Mouse (Mus musculus): Measurements from ENCODE around the gene Palm. TPM values are rescaled to one million over a fixed set of nuclear protein-coding genes. Genes with fewer than 3 reads are reported as not detected.

Gene Palm
- total RNA-seq, 2 experiments from 2014 or later, result 18.1 to 23.0 TPM

DNA sequence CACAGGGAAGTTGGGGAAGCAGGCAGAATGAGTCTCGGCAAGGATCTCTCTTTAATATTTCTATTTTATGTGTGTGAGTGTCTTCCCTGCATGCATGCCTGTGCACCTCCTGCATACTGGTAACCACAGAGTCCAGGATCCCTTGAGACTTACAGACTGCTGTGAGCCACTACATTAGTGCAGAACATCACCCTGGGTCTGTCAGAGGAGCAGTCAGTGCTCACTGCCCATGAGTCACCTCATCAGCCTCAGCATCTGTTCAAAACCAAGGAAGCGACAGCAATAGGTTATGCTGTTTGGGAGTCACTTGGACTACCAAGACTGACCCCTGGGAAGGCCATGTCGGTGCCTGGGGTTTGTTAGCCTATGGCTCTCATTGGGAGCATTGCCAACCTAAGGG, 49.0 kb downstream of the Palm start:
- no peak for TF ChIP-seq CTCF (IDR thresholded peaks at IDR 0.05)
- intact Hi-C loops (cut with DNase I), result no loop called here
- Histone ChIP-seq H3K27ac (0 out of 2 replicates have a peak overlapping the region, but pooled peaks have one; percentile 20), H3K4me3 (no peak overlapping the region)
- DNase-seq, result no peak

DNA sequence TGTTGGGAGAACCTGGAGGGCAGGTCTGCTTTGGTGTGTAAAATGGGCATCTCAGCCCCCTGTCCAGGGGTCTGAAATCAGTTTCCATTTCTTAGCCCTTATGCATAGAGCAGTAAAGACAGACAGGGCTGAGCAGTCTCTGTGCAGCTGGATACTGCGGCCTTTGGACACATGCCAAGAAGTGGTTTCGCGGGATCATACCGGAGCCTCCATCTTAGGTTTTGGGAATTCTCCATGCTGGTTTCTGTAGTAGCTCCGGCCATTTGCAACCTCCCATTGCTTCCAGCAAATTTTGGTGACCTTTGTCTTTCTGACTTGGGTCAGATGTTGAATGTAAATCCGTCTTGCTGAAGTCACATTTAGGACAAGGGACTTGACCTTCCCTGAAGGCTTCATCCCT, 50.1 kb downstream of the Palm start:
- intact Hi-C loops (cut with DNase I), result no loop called here
- Histone ChIP-seq H3K4me3 (no peak overlapping the region), H3K27ac (no peak overlapping the region)
- TF ChIP-seq CTCF (IDR thresholded peaks at IDR 0.05), result no peak
- DNase-seq, result no peak

DNA sequence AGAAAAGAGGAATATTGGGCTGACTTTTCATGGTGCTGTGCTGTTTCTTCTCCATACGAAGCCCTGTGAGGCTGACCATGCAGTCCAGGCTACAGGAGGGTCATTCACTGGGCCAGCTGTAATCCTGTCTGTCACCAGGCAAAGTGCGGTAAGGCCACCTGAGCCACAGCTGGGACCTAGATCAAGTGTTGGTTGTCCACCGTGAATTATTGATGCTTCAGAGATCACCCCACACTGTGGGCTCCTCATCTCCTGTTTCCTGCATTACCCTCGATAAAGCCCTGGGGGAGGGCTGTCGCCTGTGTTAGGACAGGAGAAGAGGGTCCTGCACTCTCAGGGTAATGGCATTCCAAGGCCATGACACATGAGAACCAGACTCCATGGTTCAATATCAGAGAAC, 53.2 kb downstream of the Palm start:
- intact Hi-C loops (cut with DNase I), result no loop called here
- Histone ChIP-seq H3K4me3 (no peak overlapping the region), H3K27ac (no peak overlapping the region)
- TF ChIP-seq CTCF (IDR thresholded peaks at IDR 0.05), result no peak
- no peak for DNase-seq

DNA sequence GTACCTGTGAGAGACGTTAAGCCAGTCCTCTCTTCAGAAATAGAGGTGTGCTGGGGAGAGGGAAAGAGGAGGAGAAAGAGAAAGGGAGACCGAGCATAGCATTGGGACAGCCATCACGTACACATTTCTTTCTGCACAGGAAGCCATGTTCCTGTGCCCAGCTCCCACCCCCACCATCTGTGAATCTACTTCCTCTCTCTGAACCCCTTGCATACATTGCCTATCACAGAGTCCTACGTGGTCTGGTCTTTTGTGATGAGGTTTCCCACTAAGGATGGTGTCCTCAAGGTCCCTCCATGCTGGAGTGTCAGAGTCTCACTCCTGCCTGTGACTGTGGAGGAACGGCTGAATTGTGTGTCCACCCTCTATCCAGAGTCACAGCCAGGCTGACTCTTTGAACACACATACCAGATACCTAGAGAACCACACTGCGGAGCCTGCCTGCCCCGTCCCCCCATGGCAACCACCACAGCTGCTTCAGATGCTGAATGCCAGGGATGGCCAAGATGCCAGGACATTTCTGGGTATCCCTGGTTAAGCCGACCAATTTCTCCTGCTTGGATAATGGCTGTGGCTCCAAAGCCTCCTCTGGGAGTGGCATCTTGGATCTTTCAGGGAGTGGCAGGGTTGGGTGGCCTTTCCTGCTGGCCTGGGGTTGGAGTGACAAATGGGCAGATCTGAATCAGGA, 56.7 kb downstream of the Palm start:
- no peak for DNase-seq
- H3K27ac ChIP-seq, result no peak overlapping the region
- no peak for TF ChIP-seq CTCF (IDR thresholded peaks at IDR 0.05)
- H3K4me3 ChIP-seq, result no peak overlapping the region
- intact Hi-C loops (cut with DNase I), result loop anchor here (5.0 kb wide), 1 partner anchor 68 kb away; no protein-coding TSS in a partner anchor

DNA sequence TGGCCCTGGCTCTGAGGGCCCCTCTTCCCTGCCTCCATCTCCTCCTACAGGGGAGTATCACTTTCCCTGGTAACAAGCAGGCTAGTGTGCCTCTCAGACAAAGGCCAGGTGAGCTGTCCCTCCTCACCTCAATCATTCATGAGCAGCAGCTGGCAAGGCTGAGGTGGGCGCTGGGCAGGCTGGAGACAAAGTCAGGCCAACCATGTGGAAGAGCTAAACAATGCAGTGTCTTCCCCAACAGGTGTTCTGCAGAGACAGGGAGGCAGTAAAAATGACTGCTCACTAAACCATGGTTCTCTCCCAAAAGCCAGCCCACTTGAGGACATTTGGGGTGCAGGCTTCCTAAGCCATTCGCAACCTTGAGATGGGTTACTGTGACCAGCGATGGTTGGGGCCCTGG, 58.3 kb downstream of the Palm start:
- DNase-seq, result no peak
- intact Hi-C loops (cut with DNase I), result loop anchor here (2.0 to 5.0 kb wide), 3 partner anchors 13 to 69 kb away; no protein-coding TSS in a partner anchor

DNA sequence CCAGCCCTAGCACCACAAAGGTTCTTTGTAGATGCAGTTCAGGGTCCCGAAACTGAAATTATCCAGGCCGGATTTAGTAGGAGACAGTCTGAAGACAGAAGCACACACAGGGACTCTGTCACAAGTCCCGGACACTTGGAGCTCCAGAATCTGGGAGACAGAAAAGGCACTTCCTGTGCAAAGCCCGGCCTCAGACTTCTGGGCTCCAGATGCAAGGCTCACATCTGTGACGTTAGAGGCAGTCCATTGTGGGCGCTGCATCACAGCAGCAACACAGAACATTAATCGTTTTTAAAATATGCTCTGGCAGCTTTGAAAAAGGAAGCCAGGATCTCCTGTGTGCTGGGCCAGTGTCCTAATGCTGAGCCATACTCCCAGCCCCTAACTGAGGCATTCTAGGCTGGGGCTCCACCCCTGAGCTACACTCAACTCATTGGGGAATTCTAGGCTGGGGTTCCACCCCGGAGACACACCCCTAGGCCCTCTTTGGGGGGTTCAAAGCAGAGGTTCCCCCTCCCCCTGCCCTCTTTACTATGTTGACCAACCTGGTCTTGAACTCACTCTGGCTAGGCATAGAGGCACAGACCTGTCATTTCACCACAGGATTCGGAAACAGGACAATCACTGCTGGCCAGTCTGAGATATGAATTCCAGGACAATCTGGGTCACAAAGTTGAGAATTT, 58.9 kb downstream of the Palm start:
- peak overlapping the region; percentile 99 for H3K27ac ChIP-seq
- DNase-seq, result peak; percentile 54
- intact Hi-C loops (cut with DNase I), result loop anchor here (2.0 to 5.0 kb wide), 3 partner anchors 13 to 70 kb away; no protein-coding TSS in a partner anchor
- peak overlapping the region; percentile 84 for H3K4me3 ChIP-seq
- TF ChIP-seq CTCF (IDR thresholded peaks at IDR 0.05), result no peak

More for the DNA sequence above, 58.3 kb downstream of the Palm start:
- peak overlapping the region; percentile 84 for H3K4me3 ChIP-seq
- no peak for TF ChIP-seq CTCF (IDR thresholded peaks at IDR 0.05)
- peak overlapping the region; percentile 99 for H3K27ac ChIP-seq

DNA sequence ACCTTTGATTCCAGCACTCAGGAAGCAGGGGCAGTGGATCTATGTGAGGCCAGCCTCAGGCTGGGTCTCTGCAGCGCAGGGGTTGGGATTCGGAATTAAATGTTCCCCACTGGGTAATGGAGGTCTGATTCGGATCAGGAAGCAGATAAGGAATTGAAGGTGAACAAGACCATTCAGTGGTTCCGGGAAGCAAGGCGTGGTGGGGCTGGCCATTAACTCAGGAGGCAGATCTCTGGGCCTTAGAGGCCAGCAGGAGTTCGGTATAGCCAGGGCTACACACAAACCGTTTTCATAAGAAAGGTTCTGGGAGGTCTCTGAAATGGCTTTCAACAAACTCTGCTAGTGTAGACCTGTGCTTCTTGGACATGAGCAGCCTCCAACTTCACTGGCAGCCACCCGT, 59.5 kb downstream of the Palm start:
- TF ChIP-seq CTCF (IDR thresholded peaks at IDR 0.05), result no peak
- Histone ChIP-seq H3K27ac (peak overlapping the region; percentile 99), H3K4me3 (peak overlapping the region; percentile 84)
- intact Hi-C loops (cut with DNase I), result loop anchor here (2.0 to 5.0 kb wide), 3 partner anchors 14 to 71 kb away; no protein-coding TSS in a partner anchor
- DNase-seq, result no peak

DNA sequence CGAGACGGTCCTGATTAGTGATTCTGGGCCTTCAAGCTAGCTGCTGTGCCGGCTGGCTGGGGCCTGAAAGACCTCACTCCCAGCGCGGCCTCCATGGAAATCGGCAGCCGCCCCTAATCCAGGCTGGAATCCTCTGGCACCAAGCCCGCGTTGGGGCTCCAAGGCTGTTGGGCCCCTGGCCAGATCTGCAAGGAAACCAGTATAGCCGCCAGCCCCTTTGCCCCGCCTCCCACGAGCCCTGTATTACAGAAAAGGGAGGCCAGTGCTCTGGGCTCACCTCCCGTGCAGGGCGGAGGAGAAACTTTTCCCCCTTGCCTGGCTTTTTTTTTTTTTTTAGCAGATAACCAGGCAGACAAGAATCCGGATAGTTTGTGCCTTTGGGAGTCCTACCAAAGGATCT, 60.0 kb downstream of the Palm start:
- intact Hi-C loops (cut with DNase I), result loop anchor here (2.0 to 5.0 kb wide), 3 partner anchors 15 to 71 kb away; no protein-coding TSS in a partner anchor
- peak overlapping the region; percentile 84 for H3K4me3 ChIP-seq
- TF ChIP-seq CTCF (IDR thresholded peaks at IDR 0.05), result no peak
- peak; percentile 97 for DNase-seq
- H3K27ac ChIP-seq, result peak overlapping the region; percentile 99

DNA sequence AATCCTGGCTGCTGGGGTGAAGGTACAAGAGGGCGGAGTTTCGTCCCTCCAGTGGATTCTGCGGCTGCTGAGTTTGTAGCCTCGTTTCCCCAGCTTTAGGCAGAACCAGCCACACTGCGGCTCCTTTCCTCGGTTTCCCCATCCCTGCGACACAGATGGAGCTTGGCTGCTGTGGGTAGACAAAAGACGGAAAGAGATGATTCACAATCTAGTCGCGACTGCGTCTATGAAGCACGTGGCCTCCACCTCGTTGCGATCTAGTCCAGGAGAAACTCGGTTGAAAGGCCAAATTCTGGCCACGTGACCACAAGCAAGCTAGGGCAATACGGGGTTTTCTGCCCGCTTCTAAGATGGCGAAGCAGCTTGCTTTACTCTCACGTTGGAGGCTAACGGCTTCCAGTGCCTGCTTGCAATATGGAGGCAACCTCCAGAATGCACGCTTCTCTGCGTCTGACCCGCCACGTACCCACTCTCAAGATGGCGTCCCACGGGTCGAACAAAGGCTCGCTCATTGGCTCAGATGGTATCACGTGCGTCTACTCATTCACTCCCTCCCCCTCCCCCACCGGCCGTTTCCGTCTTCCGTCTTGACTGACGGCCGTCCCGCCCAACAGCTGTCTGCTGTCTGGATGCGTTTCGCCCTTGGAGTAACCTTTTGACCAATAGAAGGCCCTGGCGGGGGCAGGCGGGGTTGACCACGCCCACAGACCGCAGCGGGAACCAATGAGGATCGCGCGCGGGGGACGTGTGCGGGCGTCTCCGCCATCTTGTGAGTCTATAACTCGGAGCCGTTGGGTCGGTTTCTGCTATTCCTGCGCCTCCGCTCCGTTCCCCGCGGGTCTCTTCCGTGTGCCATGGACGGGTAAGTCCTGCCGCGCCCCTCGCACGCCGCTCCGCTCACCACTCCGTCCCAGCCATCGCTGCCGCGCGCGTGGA, 60.8 kb downstream of the Palm start, which contains the start of gene Ptbp1:
TSS of gene Ptbp1 (plus strand) at position 568 of the 936 bp plus-strand sequence.
- peak; percentile 100 for DNase-seq
- no peak for TF ChIP-seq CTCF (IDR thresholded peaks at IDR 0.05)
- intact Hi-C loops (cut with DNase I), result loop anchor here (2.0 to 5.0 kb wide), 3 partner anchors 15 to 72 kb away; no protein-coding TSS in a partner anchor
- peak within 1 kb of the TSS; percentile 100 for H3K27ac ChIP-seq
- H3K4me3 ChIP-seq, result peak within 1 kb of the TSS; percentile 95

DNA sequence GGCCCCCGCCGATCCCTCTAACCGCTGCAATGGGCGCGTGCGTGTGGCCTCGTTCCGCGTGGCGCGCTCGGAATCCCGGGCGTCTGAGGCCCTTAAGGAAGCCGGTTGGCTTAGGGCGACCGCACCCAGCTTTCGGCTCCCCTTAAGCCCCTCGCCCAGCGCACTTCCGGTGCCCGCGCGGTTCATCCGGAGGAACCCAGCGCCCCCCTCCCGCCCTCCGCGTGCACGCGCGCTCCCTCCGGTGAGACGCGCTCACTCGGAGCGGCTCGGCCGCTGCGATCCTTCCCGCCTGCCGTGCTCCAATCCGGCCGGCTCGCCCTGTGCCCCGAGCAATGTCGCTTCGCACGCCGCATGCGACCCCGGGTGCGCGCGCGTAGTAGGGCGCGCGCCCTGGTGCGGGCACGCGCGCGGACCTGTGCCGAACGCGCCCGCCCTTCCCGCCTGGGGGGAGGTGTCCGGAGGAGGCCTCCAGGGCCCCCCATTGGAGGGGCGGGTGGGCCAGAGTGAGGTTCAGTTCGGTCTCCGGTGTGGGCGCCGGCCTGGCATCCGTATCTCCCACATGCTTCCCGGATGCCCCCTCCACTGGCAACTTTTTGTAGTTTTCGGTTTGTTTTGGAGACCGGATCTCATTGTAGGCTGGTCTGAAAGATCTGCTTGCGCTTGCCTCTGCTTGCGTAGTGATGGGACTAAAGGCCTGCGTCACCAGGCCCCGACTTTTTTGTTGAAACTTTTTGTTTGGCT, 61.6 kb downstream of the Palm start:
- intact Hi-C loops (cut with DNase I), result loop anchor here (5.0 kb wide), 1 partner anchor 73 kb away; no protein-coding TSS in a partner anchor
- H3K27ac ChIP-seq, result peak overlapping the region; percentile 100
- peak; percentile 84 for DNase-seq
- TF ChIP-seq CTCF (IDR thresholded peaks at IDR 0.05), result no peak
- peak overlapping the region; percentile 95 for H3K4me3 ChIP-seq

DNA sequence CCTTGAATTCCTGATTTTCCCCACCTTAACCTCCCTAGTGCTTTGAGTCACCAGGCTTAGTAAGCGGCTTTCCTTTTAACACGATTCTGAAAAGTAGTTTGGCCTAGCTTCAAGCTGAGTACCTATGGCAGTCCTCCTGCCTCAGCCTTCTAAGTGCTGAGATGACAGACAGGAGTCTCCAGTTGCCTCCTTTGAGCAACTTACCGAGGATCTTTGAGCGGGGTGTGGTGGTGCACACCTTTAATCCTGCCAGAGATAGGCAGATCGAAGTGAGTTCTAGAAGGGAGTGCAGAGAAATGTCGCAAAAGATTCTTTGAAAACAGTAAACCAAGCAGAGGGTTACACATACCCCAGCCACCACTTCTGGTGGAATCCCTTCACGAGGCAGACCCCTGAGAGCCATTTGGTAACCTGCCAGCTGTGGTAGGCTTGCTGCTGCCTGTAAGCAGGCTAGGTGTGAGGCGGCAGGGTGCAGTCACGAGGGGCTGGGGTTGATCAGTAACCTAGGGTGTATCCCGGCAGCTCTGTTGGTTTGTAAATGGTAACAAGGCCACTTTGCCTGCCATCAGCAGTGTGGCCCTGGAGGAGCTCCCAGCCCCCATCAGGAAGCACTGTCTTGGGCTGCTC, 62.3 kb downstream of the Palm start:
- Histone ChIP-seq H3K4me3 (peak overlapping the region; percentile 95), H3K27ac (peak overlapping the region; percentile 100)
- TF ChIP-seq CTCF (IDR thresholded peaks at IDR 0.05), result no peak
- intact Hi-C loops (cut with DNase I), result no loop called here
- DNase-seq, result no peak

All from gastrocnemius, adult 2 months (tissue).